Mouse (Mus musculus) myocyte (in vitro differentiated cells): ENCODE measurements around the gene Asah2.

ENCODE experiments used
- E2F4 ChIP-seq: IDR thresholded peaks from one replicate; pipeline ENCODE4 v1.6.1; 2011; ENCODE audit warnings: mild to moderate bottlenecking, control low read depth, moderate library complexity; ENCODE audit not compliant: insufficient read depth
- MAX ChIP-seq: IDR thresholded peaks from one replicate; pipeline ENCODE4 v1.6.1; 2011; ENCODE audit warnings: low read depth, mild to moderate bottlenecking, control low read depth
- MYOD1 ChIP-seq, 3 experiments: IDR thresholded peaks; one replicate each; pipeline ENCODE4 v1.6.1; 2011; ENCODE audit warnings: control low read depth in 2 of 3, low read depth in 2 of 3, mild to moderate bottlenecking in 2 of 3, moderate library complexity in 1 of 3; ENCODE audit not compliant: insufficient read length in 2 of 3, control insufficient read depth in 1 of 3
- MYOG ChIP-seq, 3 experiments: IDR thresholded peaks; one replicate each; pipeline ENCODE4 v1.6.1; 2011; ENCODE audit warnings: control low read depth in 2 of 3, low read depth in 2 of 3, mild to moderate bottlenecking in 2 of 3; ENCODE audit not compliant: insufficient read length in 2 of 3, control insufficient read depth in 1 of 3, insufficient read depth in 1 of 3
- POLR2A ChIP-seq: IDR thresholded peaks from one replicate; pipeline ENCODE4 v1.6.1; 2011; ENCODE audit warnings: low read depth, mild to moderate bottlenecking, control low read depth, moderate library complexity; ENCODE audit not compliant: insufficient read length
- POLR2AphosphoS2 ChIP-seq: IDR thresholded peaks from one replicate; pipeline ENCODE4 v1.6.1; 2011; ENCODE audit warnings: low read depth, control low read depth; ENCODE audit not compliant: insufficient read length
- SRF ChIP-seq: IDR thresholded peaks from one replicate; pipeline ENCODE4 v1.6.1; 2011; ENCODE audit warnings: low read depth; ENCODE audit not compliant: control insufficient read depth, insufficient read length
- TCF12 ChIP-seq: IDR thresholded peaks from one replicate; pipeline ENCODE4 v1.6.1; 2011; ENCODE audit warnings: mild to moderate bottlenecking, control low read depth; ENCODE audit not compliant: poor library complexity, insufficient read depth, severe bottlenecking
- USF1 ChIP-seq: IDR thresholded peaks from one replicate; pipeline ENCODE4 v1.6.1; 2011; ENCODE audit warnings: low read depth, mild to moderate bottlenecking, control low read depth, moderate library complexity

GRCm38 (mm10) chr19:32102294-32102975 lies 5.6 kb downstream of the Asah2 start:
- TF ChIP-seq TCF12, result no peak
- no peak for TF ChIP-seq MAX
- no peak for TF ChIP-seq E2F4
- no peak for TF ChIP-seq POLR2AphosphoS2
- no peak for TF ChIP-seq POLR2A
- no peak for TF ChIP-seq MYOG (IDR thresholded peaks at IDR 0.05; ENCODE audit: control insufficient read depth in 1 of 3, insufficient read depth in 1 of 3, insufficient read length in 2 of 3, low read depth in 2 of 3)
- TF ChIP-seq USF1, result no peak
- TF ChIP-seq SRF, result no peak
- no peak for TF ChIP-seq MYOD1 (IDR thresholded peaks at IDR 0.05; ENCODE audit: control insufficient read depth in 1 of 3, insufficient read length in 2 of 3, low read depth in 2 of 3)
